Mouse (Mus musculus): Measurements from ENCODE around the gene Clasp2.
A peak's percentile ranks its signal among the peaks of the same experiment; 100 is the strongest.

Clasp2 gene

GRCm38 (mm10) chr9:113922677-113923076 lies 181.4 kb downstream of the Clasp2 start:
- ATAC-seq (ENCODE audit: insufficient number of reproducible peaks, low FRiP score, low TSS enrichment), result no peak

GRCm38 (mm10) chr9:113924883-113925282 lies 183.6 kb downstream of the Clasp2 start:
- no peak for ATAC-seq (ENCODE audit: insufficient number of reproducible peaks, low FRiP score, low TSS enrichment)

- no peak for ATAC-seq (ENCODE audit: insufficient number of reproducible peaks, low FRiP score, low TSS enrichment)
These were observed 187.3 kb downstream of the Clasp2 start for GRCm38 (mm10) chr9:113928591-113928990.

- ATAC-seq (ENCODE audit: insufficient number of reproducible peaks, low FRiP score, low TSS enrichment), result no peak
These were observed 188.4 kb downstream of the Clasp2 start for GRCm38 (mm10) chr9:113929676-113930075.

GRCm38 (mm10) chr9:113930534-113931374 lies 189.5 kb downstream of the Clasp2 start, which contains the start of gene Ubp1:
Gene Ubp1, plus strand, starts transcription at chr9:113930934.
- peak; percentile 97 for ATAC-seq (ENCODE audit: insufficient number of reproducible peaks, low FRiP score, low TSS enrichment)

- no peak; the same call in 1 of the 2 replicates for ATAC-seq (ENCODE audit: insufficient number of reproducible peaks, low FRiP score, low TSS enrichment)
These were observed 190.3 kb downstream of the Clasp2 start for GRCm38 (mm10) chr9:113931375-113932099.

GRCm38 (mm10) chr9:113932100-113932470 lies 190.8 kb downstream of the Clasp2 start:
- no peak for ATAC-seq (ENCODE audit: insufficient number of reproducible peaks, low FRiP score, low TSS enrichment)

- ATAC-seq (ENCODE audit: insufficient number of reproducible peaks, low FRiP score, low TSS enrichment), result no peak
These were observed 191.2 kb downstream of the Clasp2 start for GRCm38 (mm10) chr9:113932501-113932900.

GRCm38 (mm10) chr9:113935638-113936037 lies 194.4 kb downstream of the Clasp2 start:
- ATAC-seq (ENCODE audit: insufficient number of reproducible peaks, low FRiP score, low TSS enrichment), result no peak

GRCm38 (mm10) chr9:113939063-113939850 lies 198.0 kb downstream of the Clasp2 start:
- ATAC-seq (ENCODE audit: insufficient number of reproducible peaks, low FRiP score, low TSS enrichment), result peak; percentile 66; the same call in 1 of the 2 replicates

GRCm38 (mm10) chr9:113941103-113941805 lies 200.0 kb downstream of the Clasp2 start:
- ATAC-seq (ENCODE audit: insufficient number of reproducible peaks, low FRiP score, low TSS enrichment), result no peak

- no peak for ATAC-seq (ENCODE audit: insufficient number of reproducible peaks, low FRiP score, low TSS enrichment)
These were observed 202.1 kb downstream of the Clasp2 start for GRCm38 (mm10) chr9:113943372-113943771.

- no peak for ATAC-seq (ENCODE audit: insufficient number of reproducible peaks, low FRiP score, low TSS enrichment)
These were observed 205.9 kb downstream of the Clasp2 start for GRCm38 (mm10) chr9:113947216-113947615.

GRCm38 (mm10) chr9:113957777-113958176 lies 216.5 kb downstream of the Clasp2 start:
- ATAC-seq (ENCODE audit: insufficient number of reproducible peaks, low FRiP score, low TSS enrichment), result no peak

GRCm38 (mm10) chr9:113963718-113964117 lies 222.4 kb downstream of the Clasp2 start:
- ATAC-seq (ENCODE audit: insufficient number of reproducible peaks, low FRiP score, low TSS enrichment), result no peak

- no peak for ATAC-seq (ENCODE audit: insufficient number of reproducible peaks, low FRiP score, low TSS enrichment)
These were observed 223.1 kb downstream of the Clasp2 start for GRCm38 (mm10) chr9:113964415-113964814.

- no peak for ATAC-seq (ENCODE audit: insufficient number of reproducible peaks, low FRiP score, low TSS enrichment)
These were observed 225.6 kb downstream of the Clasp2 start for GRCm38 (mm10) chr9:113966838-113967237.

- no peak for ATAC-seq (ENCODE audit: insufficient number of reproducible peaks, low FRiP score, low TSS enrichment)
These were observed 227.7 kb downstream of the Clasp2 start for GRCm38 (mm10) chr9:113968967-113969366.
